Mouse (Mus musculus) neural tube, embryonic 12.5 days (tissue): ENCODE results near the gene Fbxl19. TPM values are rescaled to one million over a fixed set of nuclear protein-coding genes. Genes with fewer than 3 reads are reported as not detected.
"Not testable (repeated sequence)": the region's sequence is repeated elsewhere in the genome, so short reads cannot be mapped to it uniquely, and the experiment has no call there.

ENCODE experiments used
- ATAC-seq: fragments of 200-750 bp; cut with Nextera tagmentation; 2 replicates; pipeline ENCODE4 v1.8.0; 2017; ENCODE audit warnings: low read depth, mild to moderate bottlenecking, moderate TSS enrichment, moderate library complexity; ENCODE audit not compliant: low FRiP score
- H3K27ac ChIP-seq: fragments of 300-500 bp; sonication (generic); 2 replicates; pipeline ENCODE4 v1.5.1; 2016
- H3K27me3 ChIP-seq: fragments of 300-500 bp; sonication (generic); replicated peaks from 2 replicates; pipeline ENCODE4 v1.6.1; 2016; ENCODE audit warnings: mild to moderate bottlenecking
- H3K36me3 ChIP-seq: fragments of 300-500 bp; sonication (generic); 2 replicates; pipeline ENCODE4 v1.6.1; 2016; ENCODE audit warnings: mild to moderate bottlenecking
- H3K4me1 ChIP-seq: fragments of 300-500 bp; sonication (generic); 2 replicates; pipeline ENCODE4 v1.6.1; 2016
- H3K4me2 ChIP-seq: fragments of 300-500 bp; sonication (generic); replicated peaks from 2 replicates; pipeline ENCODE4 v1.6.1; 2016; ENCODE audit warnings: mild to moderate bottlenecking
- H3K4me3 ChIP-seq: fragments of 300-500 bp; sonication (generic); 2 replicates; pipeline ENCODE4 v1.5.1; 2016
- H3K9ac ChIP-seq: fragments of 300-500 bp; sonication (generic); 2 replicates; pipeline ENCODE4 v1.6.1; 2016; ENCODE audit warnings: mild to moderate bottlenecking
- H3K9me3 ChIP-seq: fragments of 300-500 bp; sonication (generic); 2 replicates; pipeline ENCODE4 v1.6.1; 2016; ENCODE audit warnings: mild to moderate bottlenecking
- WGBS: fragments of 180-500 bp; shearing (Covaris S2); methylation state at CpG from one replicate; pipeline ENCODE4 v1.1.7; 2016; 5-methylcytosine and 5-hydroxymethylcytosine counted together
- polyA plus RNA-seq: library from polyadenylated mRNA; unstranded; fragments of >200 nt; fragmentation: Nextera tagmentation; extraction: Ambion mirVana; gene quantifications from 2 replicates; pipeline ENCODE4 v1.2.1, GENCODE M21; 2016

The Fbxl19 gene
- polyA plus RNA-seq, 1 experiment from 2014 or later = 10.2 TPM

GRCm38 (mm10) chr7:127772557-127772956 is 28.2 kb downstream of the Fbxl19 start:
- no peaks in the 10 kb centered on the region for H3K27me3 ChIP-seq
- no peak overlapping the region for H3K27ac ChIP-seq
- H3K4me3 ChIP-seq = no peak overlapping the region
- H3K4me1 ChIP-seq = peaks cover 25% of the 10 kb centered on the region
- WGBS = 88% methylated on average over 1 of the region's 1 CpGs
- H3K4me2 ChIP-seq = no peak overlapping the region
- ATAC-seq = no peak
- H3K9ac ChIP-seq = no peak overlapping the region
- H3K36me3 ChIP-seq = peaks cover 11% of the 10 kb centered on the region
- H3K9me3 ChIP-seq = no peaks in the 10 kb centered on the region

- no peak overlapping the region for H3K4me3 ChIP-seq
- H3K36me3 ChIP-seq = no peaks in the 10 kb centered on the region
- WGBS = 41% methylated on average over 9 of the region's 9 CpGs
- peaks cover 29% of the 10 kb centered on the region for H3K4me1 ChIP-seq
- H3K27me3 ChIP-seq = no peaks in the 10 kb centered on the region
- no peak overlapping the region for H3K9ac ChIP-seq
- ATAC-seq = no peak
- H3K4me2 ChIP-seq = no peak overlapping the region
- H3K27ac ChIP-seq = no peak overlapping the region
- no peaks in the 10 kb centered on the region for H3K9me3 ChIP-seq
These were observed 29.5 kb downstream of the Fbxl19 start for GRCm38 (mm10) chr7:127773664-127774384.

GRCm38 (mm10) chr7:127775837-127776236 is 31.5 kb downstream of the Fbxl19 start:
- H3K36me3 ChIP-seq = peaks cover 18% of the 10 kb centered on the region
- peak overlapping the region; percentile 88 for H3K4me2 ChIP-seq
- H3K27me3 ChIP-seq, ATAC-seq, H3K9me3 ChIP-seq: not testable (repeated sequence)
- WGBS = 80% methylated on average over 7 of the region's 7 CpGs
- H3K4me1 ChIP-seq = peaks cover 11% of the 10 kb centered on the region
- H3K9ac ChIP-seq = peak overlapping the region; percentile 92; the same call in 1 of the 2 replicates
- H3K27ac ChIP-seq = peak overlapping the region; percentile 78; the same call in 1 of the 2 replicates
- H3K4me3 ChIP-seq = peak overlapping the region; percentile 92

- Histone ChIP-seq H3K4me2 (peak within 1 kb of the TSS; percentile 88), H3K27me3 (no peaks in the 10 kb centered on the region), H3K4me1 (peaks cover 11% of the 10 kb centered on the region), H3K9ac (peak within 1 kb of the TSS; percentile 92), H3K36me3 (peaks cover 24% of the 10 kb centered on the region), H3K4me3 (peak within 1 kb of the TSS; percentile 92), H3K27ac (peak within 1 kb of the TSS; percentile 78), H3K9me3 (no peaks in the 10 kb centered on the region)
- WGBS = under 1% methylated on average over 23 of the region's 23 CpGs
- peak; percentile 77 for ATAC-seq
These were observed 32.1 kb downstream of the Fbxl19 start, which contains the start of gene Setd1a for GRCm38 (mm10) chr7:127776426-127776825. TSS of gene Setd1a (plus strand) at chr7:127776670.

- peak overlapping the region; percentile 88 for H3K4me2 ChIP-seq
- H3K27me3 ChIP-seq = no peaks in the 10 kb centered on the region
- peak overlapping the region; percentile 92 for H3K9ac ChIP-seq
- H3K4me3 ChIP-seq = peak overlapping the region; percentile 92
- WGBS = under 1% methylated on average over 69 of the region's 70 CpGs
- peak overlapping the region; percentile 78 for H3K27ac ChIP-seq
- H3K36me3 ChIP-seq = peaks cover 29% of the 10 kb centered on the region
- no peaks in the 10 kb centered on the region for H3K9me3 ChIP-seq
- peaks cover 11% of the 10 kb centered on the region for H3K4me1 ChIP-seq
- peak; percentile 94 for ATAC-seq
These were observed 32.6 kb downstream of the Fbxl19 start for GRCm38 (mm10) chr7:127776878-127777473.

GRCm38 (mm10) chr7:127777474-127778266 is 33.3 kb downstream of the Fbxl19 start:
- H3K4me1 ChIP-seq = peaks cover 11% of the 10 kb centered on the region
- peak overlapping the region; percentile 88 for H3K4me2 ChIP-seq
- H3K9ac ChIP-seq = peak overlapping the region; percentile 92
- WGBS = 3% methylated on average over 66 of the region's 66 CpGs
- no peaks in the 10 kb centered on the region for H3K9me3 ChIP-seq
- peak overlapping the region; percentile 92 for H3K4me3 ChIP-seq
- peak overlapping the region; percentile 78 for H3K27ac ChIP-seq
- H3K36me3 ChIP-seq = peaks cover 36% of the 10 kb centered on the region
- no peaks in the 10 kb centered on the region for H3K27me3 ChIP-seq
- peak; percentile 39 for ATAC-seq

GRCm38 (mm10) chr7:127778350-127778749 is 34.0 kb downstream of the Fbxl19 start:
- Histone ChIP-seq H3K9ac (peak overlapping the region; percentile 92), H3K27me3 (no peaks in the 10 kb centered on the region), H3K4me3 (peak overlapping the region; percentile 92), H3K27ac (no peak overlapping the region), H3K9me3 (no peaks in the 10 kb centered on the region), H3K4me2 (peak overlapping the region; percentile 88), H3K36me3 (peaks cover 40% of the 10 kb centered on the region), H3K4me1 (peaks cover 11% of the 10 kb centered on the region)
- WGBS = 87% methylated on average over 4 of the region's 4 CpGs
- ATAC-seq = no peak

GRCm38 (mm10) chr7:127785308-127785707 is 41.0 kb downstream of the Fbxl19 start, which contains the start of gene Gm49388:
TSS of gene Gm49388 (plus strand) at chr7:127785608.
- no peak for ATAC-seq
- H3K4me3 ChIP-seq = no peak within 1 kb of the TSS
- no peak within 1 kb of the TSS for H3K4me2 ChIP-seq
- H3K36me3 ChIP-seq = peaks cover 96% of the 10 kb centered on the region
- H3K4me1 ChIP-seq = no peaks in the 10 kb centered on the region
- no peaks in the 10 kb centered on the region for H3K27me3 ChIP-seq
- H3K27ac ChIP-seq = no peak within 1 kb of the TSS
- no peaks in the 10 kb centered on the region for H3K9me3 ChIP-seq
- WGBS = 92% methylated on average over 7 of the region's 7 CpGs
- H3K9ac ChIP-seq = no peak within 1 kb of the TSS

- Histone ChIP-seq H3K4me3 (no peak overlapping the region), H3K27me3 (no peaks in the 10 kb centered on the region), H3K36me3 (peaks cover 79% of the 10 kb centered on the region), H3K9me3 (no peaks in the 10 kb centered on the region), H3K9ac (no peak overlapping the region), H3K4me1 (no peaks in the 10 kb centered on the region), H3K4me2 (no peak overlapping the region), H3K27ac (no peak overlapping the region)
- 95% methylated on average over 23 of the region's 23 CpGs for WGBS
- ATAC-seq = no peak
These were observed 52.9 kb downstream of the Fbxl19 start for GRCm38 (mm10) chr7:127797076-127797845.

- Histone ChIP-seq H3K27me3 (no peaks in the 10 kb centered on the region), H3K9ac (no peak overlapping the region), H3K4me1 (no peaks in the 10 kb centered on the region), H3K4me2 (no peak overlapping the region), H3K4me3 (no peak overlapping the region), H3K27ac (no peak overlapping the region), H3K36me3 (peaks cover 76% of the 10 kb centered on the region), H3K9me3 (no peaks in the 10 kb centered on the region)
- 95% methylated on average over 4 of the region's 4 CpGs for WGBS
- no peak for ATAC-seq
These were observed 54.2 kb downstream of the Fbxl19 start for GRCm38 (mm10) chr7:127798591-127798990.

- 92% methylated on average over 13 of the region's 13 CpGs for WGBS
- H3K4me2 ChIP-seq = no peak overlapping the region
- H3K27ac ChIP-seq = no peak overlapping the region
- H3K9ac ChIP-seq = no peak overlapping the region
- no peaks in the 10 kb centered on the region for H3K9me3 ChIP-seq
- no peak for ATAC-seq
- peaks cover 73% of the 10 kb centered on the region for H3K36me3 ChIP-seq
- H3K4me3 ChIP-seq = no peak overlapping the region
- no peaks in the 10 kb centered on the region for H3K4me1 ChIP-seq
- H3K27me3 ChIP-seq = no peaks in the 10 kb centered on the region
These were observed 54.9 kb downstream of the Fbxl19 start for GRCm38 (mm10) chr7:127799211-127799610.
